Mouse (Mus musculus) CH12.LX (cell line): ENCODE measurements at regions not wholly inside any gene's neighbourhood (a gene's known extent, or its start where the extent isn't known, plus 50 kb on each side); places are given as distances from the start of the nearest gene placed in this dataset.

Source experiments
- CTCF ChIP-seq, 2 experiments: IDR thresholded peaks in 1 of 2; conservative IDR thresholded peaks in 1 of 2; 2 replicates each; pipeline ENCODE4 v1.5.1; 2011 to 2012; ENCODE audit warnings: low read depth in 2 of 2, low read length in 2 of 2, improper control_type of control experiment in 1 of 2, inconsistent platforms in 1 of 2, mild to moderate bottlenecking in 1 of 2, moderate library complexity in 1 of 2
- ETS1 ChIP-seq: conservative IDR thresholded peaks from 2 replicates; pipeline ENCODE4 v1.6.1; 2012; ENCODE audit warnings: low read depth, mild to moderate bottlenecking, inconsistent platforms, low read length, improper control_type of control experiment, moderate library complexity
- GABPA ChIP-seq: IDR thresholded peaks from 2 replicates; pipeline ENCODE4 v1.6.1; 2012; ENCODE audit warnings: low read depth, low read length, improper control_type of control experiment, inconsistent platforms; ENCODE audit not compliant: insufficient replicate concordance
- IRF4 ChIP-seq: IDR thresholded peaks from 2 replicates; pipeline ENCODE4 v1.6.1; 2014; ENCODE audit warnings: low read depth, mild to moderate bottlenecking, inconsistent platforms, low read length, improper control_type of control experiment
- MAX ChIP-seq: IDR thresholded peaks from 2 replicates; pipeline ENCODE4 v1.6.1; 2011; ENCODE audit warnings: low read length, improper control_type of control experiment
- MXI1 ChIP-seq: IDR thresholded peaks from 2 replicates; pipeline ENCODE4 v1.6.1; 2011; ENCODE audit warnings: mild to moderate bottlenecking, low read depth, low read length, improper control_type of control experiment
- MYC ChIP-seq: IDR thresholded peaks from 2 replicates; pipeline ENCODE4 v1.6.1; 2011; ENCODE audit warnings: low read depth, mild to moderate bottlenecking, improper control_type of control experiment, low read length
- POLR2A ChIP-seq: IDR thresholded peaks from 2 replicates; pipeline ENCODE4 v1.6.1; 2011; ENCODE audit warnings: low read depth, mild to moderate bottlenecking, improper control_type of control experiment, low read length
- POLR2AphosphoS2 ChIP-seq: IDR thresholded peaks from 2 replicates; pipeline ENCODE4 v1.6.1; 2011; ENCODE audit warnings: low read depth, low read length, improper control_type of control experiment
- ZNF384 ChIP-seq: IDR thresholded peaks from 2 replicates; pipeline ENCODE4 v1.6.1; 2012; ENCODE audit warnings: low read depth, low read length, improper control_type of control experiment, inconsistent platforms

GRCm38 (mm10) chr16:55571106-55571505, 267.6 kb downstream of the Nfkbiz start:
- no peak for TF ChIP-seq IRF4
- no peak for TF ChIP-seq POLR2AphosphoS2
- TF ChIP-seq MYC, result no peak
- TF ChIP-seq CTCF (conservative IDR thresholded peaks at IDR 0.05 in 1 of 2, IDR thresholded peaks at IDR 0.05 in 1 of 2; ENCODE audit: low read depth in 2 of 2, low read length in 2 of 2), result no peak
- TF ChIP-seq POLR2A, result no peak
- TF ChIP-seq ZNF384, result no peak
- no peak for TF ChIP-seq MXI1
- TF ChIP-seq GABPA, result no peak
- no peak for TF ChIP-seq MAX
- no peak for TF ChIP-seq ETS1
